Mouse (Mus musculus) MEL (cell line): ENCODE measurements around the gene AW822073.
"Not testable (repeated sequence)": the region's sequence is repeated elsewhere in the genome, so short reads cannot be mapped to it uniquely, and the experiment has no call there.

Experiments
- CTCF ChIP-seq, 3 experiments: IDR thresholded peaks in 2 of 3; conservative IDR thresholded peaks in 1 of 3; 2 replicates each; pipeline ENCODE4 v1.5.1; 2011 to 2012; ENCODE audit warnings: low read length in 3 of 3, low read depth in 2 of 3, mild to moderate bottlenecking in 2 of 3, improper control_type of control experiment in 1 of 3, inconsistent platforms in 1 of 3, mixed read lengths in 1 of 3, moderate library complexity in 1 of 3; ENCODE audit not compliant: control insufficient read depth in 1 of 3, insufficient read depth in 1 of 3, poor library complexity in 1 of 3, severe bottlenecking in 1 of 3
- ELF1 ChIP-seq: IDR thresholded peaks from 2 replicates; pipeline ENCODE4 v1.6.1; 2014; ENCODE audit warnings: low read depth, mild to moderate bottlenecking, inconsistent platforms, low read length, improper control_type of control experiment, moderate library complexity
- GATA1 ChIP-seq: IDR thresholded peaks from 2 replicates; pipeline ENCODE4 v1.6.1; 2011; ENCODE audit warnings: low read depth, low read length, improper control_type of control experiment
- HCFC1 ChIP-seq: IDR thresholded peaks from 2 replicates; pipeline ENCODE4 v1.6.1; 2012; ENCODE audit warnings: low read depth, mild to moderate bottlenecking, inconsistent platforms, low read length, improper control_type of control experiment, moderate library complexity
- MAX ChIP-seq: IDR thresholded peaks from 2 replicates; pipeline ENCODE4 v1.6.1; 2011; ENCODE audit warnings: low read length, improper control_type of control experiment
- MXI1 ChIP-seq: IDR thresholded peaks from 2 replicates; pipeline ENCODE4 v1.6.1; 2011; ENCODE audit warnings: mild to moderate bottlenecking, low read depth, low read length, improper control_type of control experiment
- MYB ChIP-seq: IDR thresholded peaks from 2 replicates; pipeline ENCODE4 v1.6.1; 2011; ENCODE audit warnings: mild to moderate bottlenecking, low read depth, low read length, improper control_type of control experiment
- POLR2A ChIP-seq, 2 experiments: IDR thresholded peaks; 2 replicates each; pipeline ENCODE4 v1.6.1; 2011 to 2012; ENCODE audit warnings: low read length in 2 of 2, mild to moderate bottlenecking in 2 of 2, control low read depth in 1 of 2, improper control_type of control experiment in 1 of 2, low read depth in 1 of 2, moderate library complexity in 1 of 2; ENCODE audit not compliant: control insufficient read depth in 1 of 2, insufficient read depth in 1 of 2, poor library complexity in 1 of 2
- RCOR1 ChIP-seq: IDR thresholded peaks from 2 replicates; pipeline ENCODE4 v1.6.1; 2012; ENCODE audit warnings: low read depth, mild to moderate bottlenecking, inconsistent platforms, low read length, improper control_type of control experiment
- TBP ChIP-seq: IDR thresholded peaks from 2 replicates; pipeline ENCODE4 v1.8.0; 2011; ENCODE audit warnings: low read depth, low read length, improper control_type of control experiment
- TCF12 ChIP-seq: IDR thresholded peaks from 2 replicates; pipeline ENCODE4 v1.6.1; 2014; ENCODE audit warnings: low read depth, mild to moderate bottlenecking, inconsistent platforms, low read length, improper control_type of control experiment, moderate library complexity
- ZC3H11A ChIP-seq: IDR thresholded peaks from 2 replicates; pipeline ENCODE4 v1.6.1; 2012; ENCODE audit warnings: low read depth, mild to moderate bottlenecking, inconsistent platforms, low read length, improper control_type of control experiment

DNA sequence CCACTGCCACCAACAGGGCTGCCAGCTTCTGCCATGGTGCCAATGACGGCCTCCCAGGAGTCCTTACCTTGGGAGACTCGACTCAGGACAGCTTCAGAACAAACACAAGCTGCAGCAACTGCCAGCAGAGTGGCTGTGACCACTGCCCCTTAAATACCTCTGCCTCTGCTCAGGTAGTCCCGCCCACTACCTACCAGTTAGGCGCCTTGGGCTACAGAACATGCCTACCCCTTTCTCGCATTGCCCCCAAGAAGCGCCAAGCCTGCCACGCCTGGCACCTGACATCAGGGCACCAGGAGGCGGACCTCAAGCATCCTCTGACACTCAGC, 7.9 kb upstream of the AW822073 start, which contains the start of gene Duxf3:
- TF ChIP-seq ELF1; POLR2A (IDR thresholded peaks at IDR 0.05; ENCODE audit: control insufficient read depth in 1 of 2, insufficient read depth in 1 of 2, low read depth in 1 of 2, low read length in 2 of 2, poor library complexity in 1 of 2); RCOR1; CTCF (IDR thresholded peaks at IDR 0.05 in 2 of 3, conservative IDR thresholded peaks at IDR 0.05 in 1 of 3; ENCODE audit: control insufficient read depth in 1 of 3, insufficient read depth in 1 of 3, low read depth in 2 of 3, low read length in 3 of 3, poor library complexity in 1 of 3, severe bottlenecking in 1 of 3); MXI1; MAX; TBP; ZC3H11A; GATA1; TCF12; MYB; HCFC1: not testable (repeated sequence)
